Mouse (Mus musculus) thymus, postnatal 0 days (tissue): Measurements from ENCODE around the gene Lcp2. TPM values are rescaled to one million over a fixed set of nuclear protein-coding genes. Genes with fewer than 3 reads are reported as not detected.
A peak's percentile ranks its signal among the peaks of the same experiment; 100 is the strongest.
"Not testable (repeated sequence)": the region's sequence is repeated elsewhere in the genome, so short reads cannot be mapped to it uniquely, and the experiment has no call there.

Source experiments
- DNase-seq: peaks from one replicate; pipeline ENCODE4 v3.0.0-alpha.2; 2015; ENCODE audit warnings: low spot score
- polyA plus RNA-seq: library from polyadenylated mRNA; unstranded; fragments of >200 nt; fragmentation: Nextera tagmentation; extraction: Ambion mirVana; gene quantifications from 2 replicates; pipeline ENCODE4 v1.2.1, GENCODE M21; 2015

Gene Lcp2
- polyA plus RNA-seq, 1 experiment from 2014 or later = 135 TPM

- no peak for DNase-seq
Measured at GRCm38 (mm10) chr11:34084639-34085038, 37.9 kb downstream of the Lcp2 start.

- no peak for DNase-seq
Measured at GRCm38 (mm10) chr11:34086164-34086751, 39.5 kb downstream of the Lcp2 start.

DNA sequence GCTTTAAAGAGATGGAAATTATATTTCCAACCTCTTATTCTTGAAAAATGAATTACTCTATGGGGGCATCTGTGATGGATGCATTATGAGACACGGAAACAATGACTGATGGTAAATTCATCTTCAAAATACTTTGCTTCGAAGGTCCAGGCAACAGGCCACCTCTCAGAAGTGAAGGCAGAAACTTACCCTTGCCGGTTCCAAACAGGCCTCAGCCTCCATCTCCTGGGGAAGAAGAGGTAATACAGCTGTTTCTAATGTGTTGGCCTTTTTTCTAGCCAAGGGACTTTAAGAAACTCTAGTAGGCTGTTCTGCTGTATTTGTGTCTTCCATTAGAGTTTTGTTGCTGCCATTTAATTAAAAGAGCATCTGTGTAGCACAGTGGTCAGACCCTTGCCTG lies 40.3 kb downstream of the Lcp2 start:
- peak; percentile 33 for DNase-seq

DNA sequence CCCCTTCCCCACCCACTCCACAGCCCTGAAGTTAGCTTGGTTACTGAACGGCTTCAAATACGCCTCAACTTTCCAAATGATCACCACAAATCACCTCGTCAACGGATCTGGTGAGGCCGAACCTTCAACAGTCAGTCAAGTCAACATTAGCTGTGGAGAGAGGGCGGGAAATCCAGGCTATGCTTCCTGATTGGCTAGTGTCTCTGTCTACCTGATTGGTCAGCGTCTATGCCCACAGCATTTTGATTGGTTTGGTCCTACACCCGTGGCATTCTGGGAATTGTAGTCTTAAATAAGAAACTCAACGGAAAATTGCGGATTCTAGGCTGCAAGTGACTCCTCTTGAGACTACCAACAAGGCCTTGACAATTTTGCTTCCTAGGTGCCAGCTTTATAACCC lies 51.7 kb downstream of the Lcp2 start, which contains the start of gene 4930469K13Rik:
TSS of gene 4930469K13Rik (minus strand) at position 133 of the 400 bp plus-strand sequence.
- peak; percentile 36 for DNase-seq

DNA sequence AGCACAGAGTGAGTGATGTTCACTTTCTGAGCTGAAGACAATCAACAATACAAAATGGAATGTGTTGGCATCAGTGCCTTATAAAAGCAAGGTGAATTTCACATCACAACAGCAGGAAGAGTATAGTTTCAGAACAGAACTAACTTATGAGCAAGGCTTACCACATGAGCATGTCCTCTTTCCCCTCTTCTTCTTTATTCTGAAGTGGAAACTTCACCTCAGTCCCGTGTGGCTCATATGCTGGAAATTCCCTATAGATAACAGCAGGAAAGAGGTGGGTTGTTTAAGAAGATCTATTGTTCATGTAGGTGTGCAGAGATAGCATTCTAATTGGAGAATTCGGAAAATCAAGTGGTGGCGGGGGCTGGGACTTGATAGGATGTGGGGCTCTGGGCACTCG lies 55.1 kb downstream of the Lcp2 start:
- no peak for DNase-seq

DNA sequence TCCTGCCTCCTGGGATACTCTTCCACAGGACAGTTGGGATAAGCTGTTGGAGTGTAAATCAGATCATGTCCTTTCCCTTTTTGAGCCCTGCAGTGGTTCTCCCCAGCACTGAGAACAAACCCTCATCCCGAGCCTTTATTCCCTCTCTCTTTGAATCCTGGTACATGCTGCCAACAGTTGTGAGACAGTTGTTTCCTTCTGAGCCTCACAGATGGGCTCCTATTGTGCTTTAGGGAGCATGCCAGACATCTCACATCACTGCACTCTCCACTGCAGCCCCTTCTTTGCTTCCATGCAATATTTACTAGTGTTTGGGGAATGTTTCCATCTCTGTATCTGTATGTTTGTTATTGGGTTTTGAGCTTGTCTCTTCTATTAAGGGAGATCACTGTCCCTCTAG lies 58.2 kb downstream of the Lcp2 start:
- no peak for DNase-seq

GRCm38 (mm10) chr11:34109260-34109659 lies 62.5 kb downstream of the Lcp2 start:
- DNase-seq = no peak

GRCm38 (mm10) chr11:34111940-34112339 lies 65.2 kb downstream of the Lcp2 start:
- no peak for DNase-seq

DNA sequence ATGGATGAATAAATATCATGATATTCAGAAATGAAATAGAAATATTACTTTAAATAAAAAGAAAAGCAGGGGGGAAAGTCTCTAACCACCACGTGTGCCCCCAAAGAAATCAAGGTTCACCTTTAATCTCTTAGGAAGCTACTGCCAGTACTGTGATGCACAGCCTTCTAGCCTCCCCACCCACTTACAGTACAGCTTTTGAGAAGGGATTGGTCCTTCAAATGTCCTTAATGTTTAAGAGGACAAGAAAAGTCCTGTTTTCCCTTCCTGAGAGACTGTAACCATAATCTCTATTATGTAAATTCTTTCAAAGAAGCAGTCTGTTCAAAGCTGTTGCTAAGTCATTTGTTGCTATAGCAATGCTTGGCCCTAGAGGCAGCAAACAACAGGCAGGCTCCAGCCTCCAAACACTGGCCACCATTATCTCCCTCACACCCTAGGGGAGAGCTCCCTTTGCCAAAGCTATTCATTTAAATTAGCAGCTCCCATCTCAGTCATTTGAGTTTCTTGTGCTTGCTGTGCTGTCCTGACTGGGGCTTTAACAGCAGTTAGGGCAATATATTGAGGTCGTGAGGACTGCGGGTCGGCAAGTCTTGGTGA lies 66.2 kb downstream of the Lcp2 start:
- DNase-seq = no peak

- no peak for DNase-seq
Measured at GRCm38 (mm10) chr11:34113760-34114159, 67.0 kb downstream of the Lcp2 start.

- peak; percentile 40 for DNase-seq
Measured at GRCm38 (mm10) chr11:34116572-34117135, 69.9 kb downstream of the Lcp2 start.

DNA sequence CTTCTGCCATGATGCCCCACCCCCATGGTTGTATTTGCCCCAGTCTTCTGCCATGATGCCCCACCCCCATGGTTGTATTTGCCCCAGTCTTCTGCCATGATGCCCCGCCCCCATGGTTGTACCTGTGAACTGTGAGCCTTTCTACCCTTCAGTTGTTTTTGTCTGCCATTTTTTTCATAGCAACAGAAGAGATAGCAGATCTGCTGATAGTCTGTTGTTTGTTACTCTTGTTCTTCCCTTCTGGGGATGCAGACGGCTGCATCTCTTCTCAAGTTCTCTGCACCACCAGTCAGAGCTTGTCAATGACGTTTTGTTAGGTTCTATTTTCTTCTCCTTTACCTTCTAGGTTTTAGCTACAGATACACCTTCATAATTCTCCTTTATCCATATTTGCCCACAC lies 70.9 kb downstream of the Lcp2 start:
- DNase-seq = no peak

DNA sequence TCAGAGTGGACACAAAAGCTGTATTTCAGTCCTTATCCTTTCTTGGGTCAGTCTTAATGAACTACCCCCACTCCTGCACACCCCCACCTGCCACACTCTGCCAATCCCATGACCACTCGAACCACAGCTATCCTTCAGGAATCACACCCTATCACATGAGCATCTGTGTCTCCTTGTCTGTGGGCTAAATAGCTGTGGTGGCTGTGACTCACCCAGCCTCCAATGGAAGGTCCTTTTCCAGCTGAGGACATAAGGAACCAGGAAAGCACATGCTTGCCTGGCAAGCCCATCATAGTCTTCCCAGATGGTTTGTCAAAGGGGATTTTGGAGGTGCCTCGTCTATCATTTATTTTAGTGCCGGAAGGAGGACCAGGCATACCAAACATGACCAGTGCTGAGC lies 71.6 kb downstream of the Lcp2 start:
- no peak for DNase-seq

- peak; percentile 57 for DNase-seq
Measured at GRCm38 (mm10) chr11:34123147-34123546, 76.4 kb downstream of the Lcp2 start.

GRCm38 (mm10) chr11:34124852-34125251 lies 78.1 kb downstream of the Lcp2 start:
- no peak for DNase-seq

- DNase-seq = not testable (repeated sequence)
Measured at GRCm38 (mm10) chr11:34125727-34126126, 79.0 kb downstream of the Lcp2 start.

DNA sequence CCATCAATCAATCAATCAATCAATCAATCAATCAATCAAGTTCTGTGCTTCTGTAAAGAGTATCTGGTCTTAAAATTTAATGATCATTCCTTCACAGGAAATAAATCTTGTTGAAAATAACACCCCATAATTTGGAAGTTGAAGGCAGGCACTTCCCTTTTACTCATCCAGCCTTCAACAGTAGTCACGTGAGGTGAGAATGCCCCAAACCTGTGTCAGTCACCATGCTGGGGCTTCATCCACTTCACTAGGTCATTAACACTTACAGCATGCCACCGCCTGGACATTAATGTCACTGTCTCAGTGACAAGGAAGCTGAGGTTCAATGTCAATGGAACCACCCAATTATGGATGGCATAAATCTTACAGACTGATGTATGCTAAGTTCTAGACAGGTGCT lies 81.7 kb downstream of the Lcp2 start:
- DNase-seq = no peak

- DNase-seq = no peak
Measured at GRCm38 (mm10) chr11:34139296-34139695, 92.6 kb downstream of the Lcp2 start.

Other genes starting within 250 kb of the Lcp2 start
- gene Kcnmb1, start 83.9 kb upstream of the Lcp2 start, polyA plus RNA-seq = 0.23 and 0.34 TPM in 2 replicates
- gene Kcnip1, start 53.8 kb upstream of the Lcp2 start, polyA plus RNA-seq = 0.14 and 0.22 TPM in 2 replicates
- gene 4930469K13Rik, start 51.6 kb downstream of the Lcp2 start, polyA plus RNA-seq = 0.35 and 1.0 TPM in 2 replicates
- 0.23 and 0.54 TPM in 2 replicates for gene Foxi1, start 161.2 kb downstream of the Lcp2 start, polyA plus RNA-seq